Mouse (Mus musculus): ENCODE data around the gene Svep1.

Svep1 gene

GRCm38 (mm10) chr4:58206115-58206945 is at the start of gene Svep1:
Svep1 (minus strand) TSS chr4:58206859.
- POLR2A ChIA-PET: interaction anchor here in 2 of 4 experiments (0.7 to 0.9 kb wide), 4 partner anchors 8 to 424 kb away, joined by 3 to 5 read pairs (median 4); no protein-coding TSS in a partner anchor
- CTCF ChIA-PET: interaction anchor here in 2 of 4 experiments (0.6 to 0.7 kb wide), 3 partner anchors 108 to 830 kb away, joined by 3 to 8 read pairs (median 4); no protein-coding TSS in a partner anchor

DNA sequence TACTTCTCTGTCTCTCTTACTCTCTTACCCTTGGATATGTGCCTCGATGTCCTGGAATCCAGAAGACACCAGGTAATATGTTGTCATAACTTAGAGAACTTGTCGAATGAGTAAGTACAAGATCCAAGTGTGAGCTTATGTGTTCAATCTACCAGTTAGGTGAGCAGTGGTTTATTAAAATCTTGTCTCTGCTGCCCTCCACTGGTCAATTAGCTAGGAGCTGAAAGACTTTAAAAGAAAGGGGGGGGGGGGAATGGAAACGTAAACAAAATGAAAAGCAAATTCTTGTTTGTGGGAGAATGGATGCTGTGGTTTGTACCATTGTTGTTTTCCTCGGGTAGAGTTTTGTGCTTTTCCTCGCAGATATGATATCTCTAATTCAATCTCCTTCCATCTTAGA is 46.8 kb upstream of the Svep1 start:
- POLR2A ChIA-PET: interaction anchor here (0.5 to 1.1 kb wide), 5 partner anchors 96 to 337 kb away, joined by 3 to 5 read pairs (median 3); partner anchors contain the start of genes D630039A03Rik (in 1 of the 4) and Txn1 (in 1 of the 4)

DNA sequence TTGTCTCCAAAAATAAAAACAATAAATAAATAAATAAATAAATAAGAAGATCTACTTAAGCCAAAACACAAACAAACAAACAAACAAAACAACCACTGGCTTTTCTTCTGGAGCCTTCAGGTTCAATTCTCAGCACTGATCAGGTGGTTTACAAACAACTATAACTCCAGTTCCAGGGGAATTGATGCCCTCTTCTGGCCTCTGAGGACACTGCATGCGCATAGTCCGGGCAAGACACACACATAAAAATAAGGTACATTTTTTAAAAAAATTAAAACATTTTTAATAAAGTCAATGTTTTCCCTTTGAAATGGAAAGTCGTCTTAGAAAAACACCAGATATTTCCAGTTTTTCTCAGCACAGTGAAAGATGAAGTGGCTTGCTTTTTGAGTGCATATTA is 45.7 kb upstream of the Svep1 start:
- POLR2A ChIA-PET: interaction anchor here in 1 of 4 experiments (0.6 kb wide), 1 partner anchor 93 kb away, joined by 3 read pairs; no protein-coding TSS in a partner anchor

More for the DNA sequence above, 46.8 kb upstream of the Svep1 start:
- CTCF ChIA-PET: interaction anchor here (0.6 to 1.6 kb wide), 37 partner anchors 13 to 1746 kb away, joined by 3 to 8 read pairs (median 4); no protein-coding TSS in a partner anchor

GRCm38 (mm10) chr4:58245544-58245943 is 38.9 kb upstream of the Svep1 start:
- ChIA-PET POLR2A (no interaction called here), CTCF (no interaction called here)

More for the DNA sequence above, 45.7 kb upstream of the Svep1 start:
- CTCF ChIA-PET: interaction anchor here (0.9 to 1.6 kb wide), 7 partner anchors 12 to 351 kb away, joined by 3 to 8 read pairs (median 4); no protein-coding TSS in a partner anchor

DNA sequence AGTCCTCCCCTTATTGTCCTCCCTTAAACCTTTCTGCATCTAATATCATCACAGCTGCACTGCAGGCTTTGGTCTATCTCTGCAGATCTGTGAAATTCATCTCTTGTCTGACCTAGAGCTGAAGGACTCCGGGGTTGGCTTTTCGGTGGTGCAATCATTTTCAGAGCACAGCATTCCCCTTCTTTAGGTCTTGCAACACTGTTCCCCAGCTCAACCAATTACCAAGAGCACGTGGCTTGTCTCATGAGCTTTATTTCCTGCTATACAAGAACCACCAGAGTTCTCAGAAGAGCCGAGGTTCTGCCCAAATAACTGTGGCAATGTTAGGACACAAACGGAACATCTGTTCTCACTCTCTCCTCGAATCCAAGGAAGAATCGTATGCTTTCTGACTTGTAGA is 33.8 kb upstream of the Svep1 start:
- POLR2A ChIA-PET: interaction anchor here in 1 of 4 experiments (1.2 kb wide), 1 partner anchor 474 kb away, joined by 3 read pairs; no protein-coding TSS in a partner anchor

GRCm38 (mm10) chr4:58235828-58236227 is 29.2 kb upstream of the Svep1 start:
- ChIA-PET CTCF (no interaction called here), POLR2A (no interaction called here)

More for the DNA sequence above, 33.8 kb upstream of the Svep1 start:
- CTCF ChIA-PET: interaction anchor here in 2 of 4 experiments (0.9 to 1.1 kb wide), 2 partner anchors 13 kb away, joined by 4 read pairs; no protein-coding TSS in a partner anchor

- POLR2A ChIA-PET: no interaction called here
- CTCF ChIA-PET: no interaction called here
Measured at GRCm38 (mm10) chr4:58223499-58223898, 16.8 kb upstream of the Svep1 start.

DNA sequence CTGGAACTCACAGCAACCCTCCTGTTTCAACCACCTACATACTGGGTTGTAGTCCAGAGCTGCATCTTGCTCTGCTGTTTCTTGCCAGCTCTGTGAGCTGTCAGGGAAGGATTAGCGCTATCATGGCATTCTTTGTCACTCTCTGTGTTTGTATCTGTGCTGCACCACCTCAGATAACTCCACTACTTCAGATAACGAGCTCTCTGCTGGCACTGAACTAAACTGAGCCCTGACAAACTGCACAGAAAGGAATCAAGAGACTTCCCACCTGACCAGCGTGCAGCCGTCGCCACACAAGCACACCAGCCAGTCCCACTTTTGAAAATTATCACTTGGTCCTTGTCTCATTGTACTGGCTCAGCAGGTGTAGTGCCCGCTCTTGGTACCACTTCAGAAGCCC is 4.7 kb upstream of the Svep1 start:
- CTCF ChIA-PET: no interaction called here
- POLR2A ChIA-PET: no interaction called here

- CTCF ChIA-PET: interaction anchor here in 1 of 4 experiments (0.6 kb wide), 1 partner anchor 1167 kb away, joined by 3 read pairs; no protein-coding TSS in a partner anchor
- POLR2A ChIA-PET: no interaction called here
Measured at GRCm38 (mm10) chr4:58210557-58211090, 4.0 kb upstream of the Svep1 start.

GRCm38 (mm10) chr4:58205750-58206114 is 927 bp downstream of the Svep1 start:
- CTCF ChIA-PET: interaction anchor here in 1 of 4 experiments (0.6 kb wide), 1 partner anchor 829 kb away, joined by 4 read pairs; no protein-coding TSS in a partner anchor
- POLR2A ChIA-PET: interaction anchor here in 2 of 4 experiments (0.7 to 0.9 kb wide), 3 partner anchors 9 to 424 kb away, joined by 3 to 4 read pairs (median 3); no protein-coding TSS in a partner anchor

- ChIA-PET CTCF (no interaction called here), POLR2A (interaction anchor here in 1 of 4 experiments (1.5 kb wide), 1 partner anchor 13 kb away, joined by 3 read pairs; no protein-coding TSS in a partner anchor)
Measured at GRCm38 (mm10) chr4:58201703-58202102, 5.0 kb downstream of the Svep1 start.

- POLR2A ChIA-PET: interaction anchor here in 1 of 4 experiments (1.5 kb wide), 1 partner anchor 12 kb away, joined by 3 read pairs; no protein-coding TSS in a partner anchor
- CTCF ChIA-PET: no interaction called here
Measured at GRCm38 (mm10) chr4:58200826-58201225, 5.8 kb downstream of the Svep1 start.

- ChIA-PET POLR2A (no interaction called here), CTCF (no interaction called here)
Measured at GRCm38 (mm10) chr4:58197230-58197629, 9.4 kb downstream of the Svep1 start.

GRCm38 (mm10) chr4:58196795-58197194 is 9.9 kb downstream of the Svep1 start:
- POLR2A ChIA-PET: no interaction called here

GRCm38 (mm10) chr4:58195936-58196335 is 10.7 kb downstream of the Svep1 start:
- ChIA-PET POLR2A (no interaction called here), CTCF (interaction anchor here in 1 of 4 experiments (0.6 kb wide), 1 partner anchor 978 kb away, joined by 3 read pairs; no protein-coding TSS in a partner anchor)

More at GRCm38 (mm10) chr4:58196795-58197194, 9.9 kb downstream of the Svep1 start:
- CTCF ChIA-PET: no interaction called here

DNA sequence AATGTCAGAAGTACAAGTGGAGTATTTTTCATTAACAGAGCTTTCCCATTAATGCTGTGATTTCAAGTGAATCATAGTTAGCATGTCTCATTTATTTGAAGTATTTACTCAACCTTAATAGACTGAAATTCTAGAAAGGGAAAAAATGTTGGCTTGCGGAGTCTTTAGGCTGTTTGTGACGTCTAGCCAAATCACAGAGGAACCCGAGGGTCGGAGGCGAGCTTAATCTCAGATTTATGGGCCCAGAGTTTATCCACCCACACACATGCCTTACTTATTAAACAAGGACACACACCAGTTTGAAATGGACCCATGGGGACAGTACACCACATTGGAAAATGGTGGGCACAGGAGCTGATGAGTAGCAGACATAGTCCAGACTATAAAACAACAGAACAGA is 17.4 kb downstream of the Svep1 start:
- POLR2A ChIA-PET: interaction anchor here in 1 of 4 experiments (0.8 to 1.2 kb wide), 2 partner anchors 12 to 233 kb away, joined by 3 read pairs; partner anchors contain the start of gene Txn1
- CTCF ChIA-PET: no interaction called here

- ChIA-PET CTCF (interaction anchor here in 1 of 4 experiments (0.6 kb wide), 1 partner anchor 230 kb away, joined by 4 read pairs; no protein-coding TSS in a partner anchor), POLR2A (interaction anchor here in 2 of 4 experiments (0.6 to 1.0 kb wide), 3 partner anchors 15 to 1406 kb away, joined by 3 to 7 read pairs (median 3); no protein-coding TSS in a partner anchor)
Measured at GRCm38 (mm10) chr4:58185401-58185800, 21.3 kb downstream of the Svep1 start.

DNA sequence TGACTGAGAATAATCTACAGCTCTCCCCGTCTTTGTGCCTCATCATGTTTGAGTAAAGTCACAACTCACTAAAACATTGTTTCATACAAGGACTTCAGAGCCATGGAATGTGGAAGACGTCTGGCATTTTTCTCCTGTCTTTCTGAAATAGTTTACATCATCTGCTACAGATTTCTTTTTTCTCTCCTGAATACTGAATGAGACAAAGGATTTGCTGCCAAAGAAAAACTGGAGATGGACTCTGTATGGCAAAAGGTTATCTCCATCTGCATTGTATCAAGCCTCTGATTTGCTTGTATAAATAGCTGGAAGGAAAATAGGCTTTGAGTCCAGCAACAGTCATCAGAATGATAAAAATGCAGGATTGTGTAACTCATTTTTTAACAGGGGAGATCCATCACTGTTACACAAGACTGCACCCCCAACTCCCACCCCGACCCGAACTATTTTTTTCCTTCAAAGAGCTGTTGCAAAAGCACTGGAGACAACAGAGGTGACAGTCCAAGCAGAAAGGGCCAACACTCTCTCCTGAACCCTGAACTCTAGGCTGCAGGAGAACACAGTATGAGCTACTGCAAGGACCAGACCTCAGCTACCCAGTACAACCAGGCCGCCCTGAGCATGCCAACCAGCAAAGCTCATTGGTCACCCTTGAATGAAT is 21.8 kb downstream of the Svep1 start:
- POLR2A ChIA-PET: interaction anchor here in 2 of 4 experiments (0.6 to 1.0 kb wide), 3 partner anchors 14 to 1405 kb away, joined by 3 to 7 read pairs (median 3); no protein-coding TSS in a partner anchor
- CTCF ChIA-PET: interaction anchor here in 1 of 4 experiments (0.6 kb wide), 1 partner anchor 231 kb away, joined by 4 read pairs; no protein-coding TSS in a partner anchor

DNA sequence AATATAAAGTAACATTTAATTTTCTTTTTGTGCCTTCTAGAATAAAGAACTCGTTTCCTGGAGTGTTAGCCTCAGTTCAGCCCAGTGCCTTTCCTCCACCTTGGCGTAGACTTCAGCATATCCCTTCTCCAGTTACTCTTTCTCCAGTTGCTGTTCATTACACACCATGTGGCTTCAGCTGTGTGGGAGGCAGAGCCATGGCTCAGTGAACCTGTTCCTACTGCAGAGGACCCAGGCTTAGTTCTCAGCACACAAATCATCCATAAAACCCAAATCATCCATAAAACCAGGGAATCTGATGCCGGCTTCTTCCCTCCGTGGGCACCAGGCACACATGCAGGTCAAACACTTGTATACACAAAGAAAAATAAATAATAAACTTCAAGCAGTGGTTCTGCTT is 22.8 kb downstream of the Svep1 start:
- CTCF ChIA-PET: no interaction called here
- POLR2A ChIA-PET: no interaction called here

All from embryonic stem cell, embryonic (primary cell).